Mouse (Mus musculus) cerebellum, adult 2 months (tissue): ENCODE data around the gene Tnf.

ENCODE experiments used
- CTCF ChIP-seq: fragments of 200-500 bp; IDR thresholded peaks from 2 replicates; pipeline ENCODE4 v1.5.1; 2011; ENCODE audit warnings: low read depth, mild to moderate bottlenecking, control low read depth, low read length, moderate library complexity, borderline replicate concordance; ENCODE audit not compliant: insufficient read depth
- POLR2A ChIP-seq: fragments of 200-500 bp; IDR thresholded peaks from 2 replicates; pipeline ENCODE4 v1.6.1; 2011; ENCODE audit warnings: low read length, control low read depth, borderline replicate concordance; ENCODE audit not compliant: insufficient read depth

DNA sequence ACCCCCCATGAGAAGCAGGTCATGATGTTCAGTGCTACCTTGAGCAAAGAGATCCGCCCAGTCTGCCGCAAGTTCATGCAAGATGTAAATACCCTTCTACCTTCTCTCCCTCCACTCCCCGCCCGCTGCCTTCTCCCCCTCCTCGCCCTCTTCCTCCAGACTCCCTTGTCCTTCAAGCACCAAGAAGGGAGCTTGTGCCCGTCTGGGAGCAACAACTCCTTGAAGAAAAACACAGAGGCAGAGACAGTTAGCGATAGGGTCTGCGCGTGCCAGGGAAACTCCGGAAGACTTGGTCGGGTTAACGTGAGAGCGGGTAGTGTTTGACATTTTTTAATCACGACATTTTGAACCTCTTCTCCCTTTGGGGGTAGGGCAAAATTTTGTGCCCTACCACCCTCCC lies 47.2 kb upstream of the Tnf start:
- TF ChIP-seq CTCF, result no peak
- TF ChIP-seq POLR2A, result no peak
